Mouse (Mus musculus) hindbrain, embryonic 10.5 days (tissue): ENCODE measurements at regions not wholly inside any gene's neighbourhood (a gene's known extent, or its start where the extent isn't known, plus 50 kb on each side); places are given as distances from the start of the nearest gene placed in this dataset.

Source experiments
- DNase-seq: peaks from one replicate; pipeline ENCODE4 v3.0.0-alpha.2; 2017; ENCODE audit warnings: low spot score
- H3K27ac ChIP-seq: fragments of 300-500 bp; sonication (generic); 2 replicates; pipeline ENCODE4 v1.5.1; 2016; ENCODE audit warnings: mild to moderate bottlenecking, moderate library complexity
- H3K27me3 ChIP-seq: fragments of 300-500 bp; sonication (generic); 2 replicates; pipeline ENCODE4 v1.6.1; 2016; ENCODE audit warnings: mild to moderate bottlenecking; ENCODE audit not compliant: poor library complexity, insufficient read depth, severe bottlenecking
- H3K36me3 ChIP-seq: fragments of 300-500 bp; sonication (generic); 2 replicates; pipeline ENCODE4 v1.6.1; 2016; ENCODE audit warnings: mild to moderate bottlenecking, moderate library complexity
- H3K4me1 ChIP-seq: fragments of 300-500 bp; sonication (generic); replicated peaks from 2 replicates; pipeline ENCODE4 v1.6.1; 2016; ENCODE audit warnings: mild to moderate bottlenecking
- H3K4me3 ChIP-seq: fragments of 300-500 bp; sonication (generic); 2 replicates; pipeline ENCODE4 v1.5.1; 2016; ENCODE audit warnings: mild to moderate bottlenecking, moderate library complexity
- H3K9me3 ChIP-seq: fragments of 300-500 bp; sonication (generic); 2 replicates; pipeline ENCODE4 v1.6.1; 2016; ENCODE audit warnings: mild to moderate bottlenecking, moderate library complexity
- WGBS: fragments of 180-500 bp; shearing (Covaris S2); methylation state at CpG from one replicate; pipeline ENCODE4 v1.1.7; 2016; 5-methylcytosine and 5-hydroxymethylcytosine counted together

DNA sequence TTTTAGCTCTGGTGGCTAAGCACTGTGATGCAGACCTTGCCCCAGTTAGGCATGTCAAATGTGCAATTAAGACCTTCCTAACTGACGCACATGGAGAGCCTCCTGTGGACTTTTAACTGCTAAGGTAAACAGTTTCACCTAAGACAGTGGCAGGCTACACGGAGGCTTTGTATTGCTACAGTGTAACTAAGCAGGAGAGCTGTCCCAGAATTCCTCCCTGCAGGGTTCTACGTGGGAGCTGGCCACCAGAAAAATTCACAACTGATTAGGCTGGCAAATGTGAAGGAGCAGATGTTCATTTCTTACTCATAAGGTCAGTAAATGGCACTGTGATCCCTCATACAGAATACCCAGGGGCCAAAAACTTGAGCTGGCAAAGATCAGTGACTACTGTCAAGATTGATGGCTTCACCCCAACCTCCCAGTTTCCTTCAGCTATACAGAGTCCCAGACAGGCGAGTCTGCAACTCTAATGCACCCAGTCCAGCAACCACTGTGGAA is 165.5 kb upstream of the Ift57 start:
- no peak overlapping the region for H3K4me3 ChIP-seq
- no peaks in the 10 kb centered on the region for H3K9me3 ChIP-seq
- H3K36me3 ChIP-seq: no peaks in the 10 kb centered on the region
- 0 out of 2 replicates have a peak, but pooled peaks cover 5% of the 10 kb centered on the region for H3K4me1 ChIP-seq
- no peaks in the 10 kb centered on the region for H3K27me3 ChIP-seq
- no peak overlapping the region for H3K27ac ChIP-seq
- 47% methylated on average over 4 of the region's 4 CpGs for WGBS
- DNase-seq: no peak

DNA sequence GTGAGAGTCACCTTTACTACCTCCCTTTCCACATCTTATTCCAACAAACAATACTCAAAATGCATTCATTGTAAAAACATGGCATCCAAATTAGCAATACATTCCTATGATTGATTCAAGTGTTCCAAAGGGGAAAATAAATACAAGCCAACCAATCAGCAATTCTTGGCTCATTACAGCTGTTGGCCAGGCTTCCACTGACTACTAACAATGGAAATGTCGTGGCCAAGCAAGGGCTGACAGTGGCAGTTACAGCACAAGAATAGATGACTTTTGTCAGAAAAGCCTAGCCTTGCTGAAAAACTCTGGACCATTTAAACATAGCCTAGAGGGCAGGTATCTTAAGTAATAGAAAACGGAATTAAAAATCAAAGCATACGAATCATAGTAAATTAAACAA is 148.8 kb upstream of the Ift57 start:
- 79% methylated on average over 3 of the region's 3 CpGs for WGBS

DNA sequence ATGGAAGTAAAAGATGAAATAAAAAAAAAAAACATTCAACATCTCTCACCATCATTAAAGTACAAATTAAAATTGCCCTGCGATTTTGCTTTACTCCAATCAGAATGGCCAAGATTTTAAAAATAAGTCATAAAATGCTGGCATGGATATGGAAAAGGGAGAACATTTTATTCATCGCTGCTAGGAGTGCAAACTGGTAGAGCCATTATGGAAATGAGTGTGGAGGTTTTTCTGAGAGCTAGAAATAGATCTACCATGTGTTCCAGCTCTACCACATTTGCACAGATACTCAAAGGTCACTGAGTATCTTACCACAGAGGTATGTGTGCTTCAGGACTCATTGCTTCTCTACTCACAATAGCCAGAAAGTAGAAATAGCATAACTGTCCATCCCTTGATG is 129.0 kb upstream of the Ift57 start:
- Histone ChIP-seq H3K9me3 (no peaks in the 10 kb centered on the region), H3K36me3 (no peaks in the 10 kb centered on the region), H3K27ac (no peak overlapping the region), H3K4me1 (0 out of 2 replicates have a peak, but pooled peaks cover 6% of the 10 kb centered on the region), H3K4me3 (no peak overlapping the region), H3K27me3 (no peaks in the 10 kb centered on the region)
- WGBS: 98% methylated on average over 2 of the region's 2 CpGs
- no peak for DNase-seq

More for the DNA sequence above, 148.8 kb upstream of the Ift57 start:
- no peak overlapping the region for H3K27ac ChIP-seq
- no peaks in the 10 kb centered on the region for H3K27me3 ChIP-seq
- DNase-seq: no peak
- no peaks in the 10 kb centered on the region for H3K4me1 ChIP-seq
- H3K36me3 ChIP-seq: no peaks in the 10 kb centered on the region
- H3K9me3 ChIP-seq: no peaks in the 10 kb centered on the region
- H3K4me3 ChIP-seq: no peak overlapping the region

DNA sequence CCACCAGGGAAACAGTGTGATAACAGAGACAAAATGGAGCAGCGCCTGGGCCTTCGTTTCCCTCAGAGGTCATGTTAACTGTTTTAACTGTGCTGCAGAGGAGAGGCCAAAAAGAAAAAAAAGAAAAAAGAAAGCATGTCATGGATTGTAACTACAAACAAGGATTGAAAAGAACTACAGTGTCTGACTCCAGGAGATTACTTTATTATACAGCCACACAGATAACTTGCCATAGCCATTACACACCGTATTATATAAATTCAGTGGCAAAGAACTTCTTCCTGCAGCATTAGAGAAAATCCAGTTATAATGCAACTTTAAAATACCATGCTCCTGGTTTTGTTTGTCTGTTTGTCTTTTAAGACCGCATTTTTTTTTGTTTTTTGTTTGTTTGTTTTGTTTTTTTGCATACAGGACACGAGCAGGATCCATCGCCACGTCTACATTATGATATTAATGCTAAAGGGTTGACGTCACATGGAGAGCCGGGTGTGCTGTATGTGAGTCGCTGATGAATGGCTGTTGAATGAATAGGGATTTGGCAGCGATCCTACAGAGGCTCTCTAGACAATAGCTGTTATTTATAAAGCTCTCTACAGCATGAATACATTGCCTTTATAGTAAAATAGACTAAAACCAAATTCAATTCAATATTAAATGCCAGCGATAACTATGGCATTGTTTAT is 126.4 kb upstream of the Ift57 start:
- H3K4me3 ChIP-seq: no peak overlapping the region
- no peaks in the 10 kb centered on the region for H3K9me3 ChIP-seq
- WGBS: 72% methylated on average over 12 of the region's 12 CpGs
- DNase-seq: no peak
- no peaks in the 10 kb centered on the region for H3K27me3 ChIP-seq
- H3K4me1 ChIP-seq: 0 out of 2 replicates have a peak, but pooled peaks cover 6% of the 10 kb centered on the region
- H3K27ac ChIP-seq: no peak overlapping the region
- H3K36me3 ChIP-seq: no peaks in the 10 kb centered on the region

DNA sequence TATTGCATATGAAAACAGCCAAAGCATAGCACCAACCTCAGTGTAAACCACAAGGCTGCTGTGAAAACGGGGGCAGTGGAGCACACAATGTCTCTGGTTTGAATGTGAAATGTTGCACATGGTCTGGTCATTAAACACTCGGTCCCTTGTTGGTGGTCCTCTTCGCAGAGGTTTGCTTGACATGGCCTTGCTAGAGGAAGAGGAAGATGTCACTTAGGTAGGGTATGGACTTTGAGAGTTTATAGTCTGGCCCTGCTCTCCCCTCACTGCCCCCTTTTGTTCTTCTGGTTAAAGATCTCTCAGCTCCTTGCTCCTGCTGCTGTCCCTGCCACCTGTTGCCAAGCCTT is 125.9 kb upstream of the Ift57 start:
- 78% methylated on average over 3 of the region's 3 CpGs for WGBS
- no peaks in the 10 kb centered on the region for H3K27me3 ChIP-seq

DNA sequence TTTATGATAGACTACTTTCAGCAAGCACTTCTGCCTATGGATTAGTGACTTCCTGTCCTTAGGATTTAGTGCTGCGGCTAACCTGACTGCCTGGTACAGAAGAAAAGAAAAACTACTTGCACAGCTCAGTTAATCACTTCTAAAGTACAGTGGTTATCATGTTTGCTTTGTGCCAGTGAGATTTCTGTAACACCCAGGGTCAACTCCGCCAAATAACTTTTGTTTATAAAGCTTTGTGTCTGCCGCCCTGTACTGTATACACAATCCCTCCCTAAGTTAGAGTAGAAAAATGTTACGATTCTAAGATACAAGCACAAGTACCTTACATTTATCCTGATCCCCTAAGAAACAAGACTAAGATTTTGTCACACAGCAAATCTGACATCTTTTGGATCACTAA is 120.1 kb upstream of the Ift57 start:
- H3K4me1 ChIP-seq: no peaks in the 10 kb centered on the region
- no peak overlapping the region for H3K27ac ChIP-seq
- H3K4me3 ChIP-seq: no peak overlapping the region
- H3K27me3 ChIP-seq: no peaks in the 10 kb centered on the region
- no peak for DNase-seq
- H3K36me3 ChIP-seq: no peaks in the 10 kb centered on the region
- WGBS: 93% methylated on average over 4 of the region's 4 CpGs
- H3K9me3 ChIP-seq: no peaks in the 10 kb centered on the region

More for the DNA sequence above, 125.9 kb upstream of the Ift57 start:
- Histone ChIP-seq H3K27ac (no peak overlapping the region), H3K36me3 (no peaks in the 10 kb centered on the region), H3K9me3 (no peaks in the 10 kb centered on the region), H3K4me1 (0 out of 2 replicates have a peak, but pooled peaks cover 6% of the 10 kb centered on the region), H3K4me3 (no peak overlapping the region)
- DNase-seq: no peak

DNA sequence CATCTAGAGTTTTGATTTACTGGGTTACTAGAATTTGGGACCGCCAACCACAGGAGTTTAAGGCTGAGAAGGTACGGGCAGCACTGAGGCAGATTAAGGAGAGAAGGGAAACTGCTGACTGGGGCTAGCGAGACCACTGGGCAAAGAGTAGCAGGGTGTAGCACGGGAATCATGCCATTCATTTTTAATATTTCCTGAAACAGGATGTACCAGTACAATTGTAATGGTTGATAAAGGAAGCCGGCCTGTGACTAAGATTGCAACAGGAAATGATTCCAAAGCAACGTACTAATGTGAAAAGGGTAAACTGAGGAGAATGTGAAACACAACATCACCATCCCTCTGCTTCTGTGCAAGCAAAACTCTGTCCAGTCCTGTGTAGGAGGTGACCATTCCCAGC is 118.3 kb upstream of the Ift57 start:
- DNase-seq: no peak
- Histone ChIP-seq H3K4me3 (no peak overlapping the region), H3K36me3 (no peaks in the 10 kb centered on the region), H3K27me3 (no peaks in the 10 kb centered on the region), H3K9me3 (no peaks in the 10 kb centered on the region), H3K27ac (no peak overlapping the region), H3K4me1 (no peaks in the 10 kb centered on the region)
- 92% methylated on average over 6 of the region's 6 CpGs for WGBS

DNA sequence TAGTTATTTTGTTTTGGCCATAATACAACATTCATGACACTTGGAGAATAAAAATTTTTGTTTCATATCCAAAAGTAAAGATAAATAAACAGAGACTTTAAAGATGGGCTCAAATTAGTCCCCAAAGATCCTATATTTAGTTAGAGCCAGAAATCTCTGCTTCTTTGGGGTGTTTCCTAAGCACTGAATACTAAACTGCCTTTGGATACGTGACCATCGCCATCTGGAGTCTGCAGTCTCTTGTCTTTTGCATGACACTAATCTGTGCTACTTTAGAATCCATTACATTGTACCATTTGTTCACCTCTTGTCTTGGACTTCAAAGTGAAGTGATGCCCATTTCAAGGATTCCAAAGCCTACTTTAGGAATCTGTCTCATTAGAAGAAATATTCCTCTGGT is 92.5 kb upstream of the Ift57 start:
- no peak for DNase-seq
- no peaks in the 10 kb centered on the region for H3K4me1 ChIP-seq
- no peak overlapping the region for H3K27ac ChIP-seq
- peaks cover 4% of the 10 kb centered on the region; the same call in 1 of the 2 replicates for H3K9me3 ChIP-seq
- H3K4me3 ChIP-seq: no peak overlapping the region
- H3K27me3 ChIP-seq: no peaks in the 10 kb centered on the region
- WGBS: 90% methylated on average over 2 of the region's 2 CpGs
- H3K36me3 ChIP-seq: no peaks in the 10 kb centered on the region

DNA sequence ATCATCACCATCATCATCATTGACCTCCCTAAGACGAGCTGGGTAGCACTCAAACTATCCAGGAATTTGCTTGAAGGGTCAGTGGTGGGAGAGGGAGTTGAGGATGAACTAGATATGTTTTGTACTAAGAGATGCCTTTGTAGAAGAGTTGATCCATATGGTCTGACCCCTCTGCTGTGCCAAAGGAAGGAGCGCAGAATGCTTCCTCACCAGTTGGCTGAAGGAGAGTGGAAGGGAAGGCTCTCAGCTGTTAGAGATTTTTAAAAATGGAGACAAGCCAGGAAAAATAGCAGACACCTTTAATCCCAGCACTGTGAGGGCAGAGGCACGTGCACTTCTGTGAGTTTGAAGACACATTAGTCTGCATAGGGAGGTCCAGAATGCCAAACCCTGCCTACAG is 84.2 kb upstream of the Ift57 start:
- Histone ChIP-seq H3K4me3 (no peak overlapping the region), H3K9me3 (peaks cover 8% of the 10 kb centered on the region; the same call in 1 of the 2 replicates), H3K36me3 (no peaks in the 10 kb centered on the region), H3K27ac (no peak overlapping the region), H3K27me3 (no peaks in the 10 kb centered on the region), H3K4me1 (no peaks in the 10 kb centered on the region)
- WGBS: 86% methylated on average over 3 of the region's 3 CpGs
- no peak for DNase-seq

DNA sequence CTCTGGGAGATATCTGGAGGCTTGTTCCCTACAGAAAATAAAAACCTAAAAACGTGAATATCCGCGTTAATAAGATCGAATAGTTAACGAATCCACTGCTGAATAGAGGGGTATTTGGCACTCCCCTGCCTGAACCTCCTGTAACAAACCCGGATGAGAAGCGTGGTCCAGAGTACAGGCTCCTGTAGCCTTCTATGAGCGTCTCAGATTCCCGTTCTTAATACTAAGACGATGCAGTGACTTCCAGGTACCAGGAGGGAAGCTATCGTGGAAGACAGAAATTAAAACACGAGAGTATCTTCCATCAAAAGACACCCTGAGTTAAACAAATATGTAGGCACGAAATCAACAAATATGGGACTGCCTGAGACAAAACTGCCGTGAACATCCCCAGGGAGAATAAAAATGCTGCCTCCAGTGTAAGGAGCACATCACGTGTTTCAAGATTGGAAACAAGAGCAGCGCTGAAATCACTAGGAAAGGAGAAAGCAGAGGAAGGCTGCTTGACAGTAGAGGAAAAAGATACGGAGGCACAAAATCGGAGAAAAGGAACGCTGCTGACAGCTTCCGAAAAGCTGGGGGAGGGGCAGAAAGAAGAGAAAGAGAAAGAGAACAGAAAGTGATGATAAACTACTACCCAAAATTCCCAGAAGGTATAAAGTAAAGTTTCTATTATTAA is 83.6 kb upstream of the Ift57 start:
- H3K36me3 ChIP-seq: no peaks in the 10 kb centered on the region
- WGBS: 83% methylated on average over 20 of the region's 20 CpGs
- no peak overlapping the region for H3K4me3 ChIP-seq
- no peaks in the 10 kb centered on the region for H3K4me1 ChIP-seq
- H3K27me3 ChIP-seq: no peaks in the 10 kb centered on the region
- H3K9me3 ChIP-seq: peaks cover 8% of the 10 kb centered on the region; the same call in 1 of the 2 replicates
- DNase-seq: no peak
- H3K27ac ChIP-seq: no peak overlapping the region

DNA sequence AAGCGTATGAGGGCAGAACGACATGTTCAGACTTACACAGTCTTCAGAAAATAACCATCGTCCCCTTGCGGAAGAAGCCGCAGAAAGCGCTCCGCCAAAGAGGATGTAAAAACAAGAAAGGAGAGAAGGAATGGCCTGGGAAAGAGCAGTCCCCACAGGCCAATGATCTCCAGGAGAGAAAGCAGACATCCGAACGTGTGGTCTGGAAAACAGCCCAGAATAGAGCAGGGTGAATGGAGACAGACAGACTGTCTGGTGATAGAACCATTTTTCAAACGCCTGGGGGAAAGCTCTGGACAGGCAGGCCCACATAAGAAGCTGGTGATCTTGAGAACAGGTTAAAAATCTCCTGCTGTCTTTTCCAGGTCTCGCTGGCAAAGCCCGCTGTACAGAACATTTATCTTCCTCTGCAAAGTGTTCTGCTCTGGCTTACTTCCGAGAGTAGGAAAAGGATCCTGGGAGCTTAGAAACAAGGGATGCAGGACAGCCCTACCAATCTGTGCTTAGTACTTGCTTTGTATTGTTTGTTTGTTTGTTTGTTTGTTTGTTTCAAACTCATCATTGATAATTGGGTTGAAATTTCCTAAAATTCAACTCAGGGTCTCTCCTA is 82.7 kb upstream of the Ift57 start:
- Histone ChIP-seq H3K27ac (no peak overlapping the region), H3K27me3 (no peaks in the 10 kb centered on the region), H3K4me1 (no peaks in the 10 kb centered on the region), H3K36me3 (no peaks in the 10 kb centered on the region), H3K9me3 (peaks cover 8% of the 10 kb centered on the region; the same call in 1 of the 2 replicates), H3K4me3 (no peak overlapping the region)
- 85% methylated on average over 13 of the region's 13 CpGs for WGBS
- DNase-seq: no peak

DNA sequence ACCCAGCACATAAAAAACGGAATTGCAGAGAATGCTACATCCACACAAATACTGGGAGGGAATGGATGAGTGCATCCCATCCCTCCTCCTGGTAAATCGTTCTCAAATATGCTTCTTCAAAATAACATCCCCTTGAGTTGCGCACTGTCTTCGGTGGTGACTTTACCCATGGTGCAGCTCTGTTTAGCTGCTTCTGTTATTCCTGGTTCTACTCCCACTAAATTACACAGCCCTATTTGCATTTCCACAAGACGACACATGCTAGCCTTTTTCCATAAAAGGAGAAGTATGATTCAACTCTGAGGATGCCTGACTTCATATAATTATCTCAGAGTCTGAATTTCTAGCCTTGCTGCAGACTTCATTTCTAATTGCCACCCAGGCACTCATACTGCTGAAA is 65.5 kb upstream of the Ift57 start:
- H3K27me3 ChIP-seq: no peaks in the 10 kb centered on the region
- no peak overlapping the region for H3K4me3 ChIP-seq
- no peak overlapping the region for H3K27ac ChIP-seq
- H3K4me1 ChIP-seq: no peaks in the 10 kb centered on the region
- H3K9me3 ChIP-seq: no peaks in the 10 kb centered on the region
- WGBS: 90% methylated on average over 5 of the region's 5 CpGs
- no peaks in the 10 kb centered on the region for H3K36me3 ChIP-seq
- DNase-seq: no peak

DNA sequence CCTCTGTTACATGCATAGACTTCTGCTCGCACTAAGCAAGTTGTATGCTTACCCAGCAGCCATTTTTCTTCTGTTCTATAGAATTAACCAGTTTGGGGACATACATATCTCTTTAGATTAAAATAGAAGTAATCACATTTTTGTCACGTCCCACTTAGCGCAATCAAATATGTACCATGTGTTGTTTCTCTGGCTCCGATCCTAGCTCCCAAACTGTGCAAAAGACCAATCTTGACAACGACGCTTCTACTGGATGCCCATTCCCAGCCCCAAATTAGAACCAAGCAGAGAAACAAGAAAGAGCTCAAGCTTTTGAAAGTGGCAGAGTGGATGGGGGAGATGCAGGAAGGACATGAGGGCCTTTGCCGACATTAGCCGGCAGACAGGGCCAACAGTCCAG is 63.5 kb upstream of the Ift57 start:
- no peak for DNase-seq
- no peaks in the 10 kb centered on the region for H3K4me1 ChIP-seq
- H3K4me3 ChIP-seq: no peak overlapping the region
- 95% methylated on average over 8 of the region's 8 CpGs for WGBS
- H3K27ac ChIP-seq: no peak overlapping the region
- no peaks in the 10 kb centered on the region for H3K9me3 ChIP-seq
- no peaks in the 10 kb centered on the region for H3K36me3 ChIP-seq
- H3K27me3 ChIP-seq: no peaks in the 10 kb centered on the region
